Mouse (Mus musculus) embryo, embryonic 10.5 days (tissue): ENCODE results near the gene Zfp317.
A peak's percentile ranks its signal among the peaks of the same experiment; 100 is the strongest.
"Not testable (repeated sequence)": the region's sequence is repeated elsewhere in the genome, so short reads cannot be mapped to it uniquely, and the experiment has no call there.

ENCODE experiments used
- DNase-seq: peaks from one replicate; pipeline ENCODE4 v3.0.0-alpha.2; 2015; ENCODE audit warnings: low spot score

Gene Zfp317

GRCm38 (mm10) chr9:19621843-19622822, at the start of gene Zfp317:
Gene Zfp317, plus strand, starts transcription at chr9:19622102.
- DNase-seq: peak; percentile 99

- no peak for DNase-seq
Observed at GRCm38 (mm10) chr9:19582317-19582716, 39.6 kb upstream of the Zfp317 start, which contains the start of gene Olfr855. Gene Olfr855, plus strand, starts transcription at chr9:19582617.

GRCm38 (mm10) chr9:19621297-19621696, 605 bp upstream of the Zfp317 start:
- DNase-seq: no peak

- DNase-seq: no peak
Observed at GRCm38 (mm10) chr9:19629574-19629973, 7.7 kb downstream of the Zfp317 start.

- no peak for DNase-seq
Observed at GRCm38 (mm10) chr9:19645193-19645592, 23.3 kb downstream of the Zfp317 start.

GRCm38 (mm10) chr9:19690281-19690680, 68.4 kb downstream of the Zfp317 start:
- no peak for DNase-seq

- no peak for DNase-seq
Observed at GRCm38 (mm10) chr9:19691426-19691825, 69.5 kb downstream of the Zfp317 start.

GRCm38 (mm10) chr9:19692430-19692829, 70.5 kb downstream of the Zfp317 start:
- no peak for DNase-seq

- not testable (repeated sequence) for DNase-seq
Observed at GRCm38 (mm10) chr9:19694285-19694684, 72.4 kb downstream of the Zfp317 start.

- not testable (repeated sequence) for DNase-seq
Observed at GRCm38 (mm10) chr9:19694898-19695379, 73.0 kb downstream of the Zfp317 start.
